8 mouse cellular contexts compared by ENCODE assay signal in the genomic region with DNA sequence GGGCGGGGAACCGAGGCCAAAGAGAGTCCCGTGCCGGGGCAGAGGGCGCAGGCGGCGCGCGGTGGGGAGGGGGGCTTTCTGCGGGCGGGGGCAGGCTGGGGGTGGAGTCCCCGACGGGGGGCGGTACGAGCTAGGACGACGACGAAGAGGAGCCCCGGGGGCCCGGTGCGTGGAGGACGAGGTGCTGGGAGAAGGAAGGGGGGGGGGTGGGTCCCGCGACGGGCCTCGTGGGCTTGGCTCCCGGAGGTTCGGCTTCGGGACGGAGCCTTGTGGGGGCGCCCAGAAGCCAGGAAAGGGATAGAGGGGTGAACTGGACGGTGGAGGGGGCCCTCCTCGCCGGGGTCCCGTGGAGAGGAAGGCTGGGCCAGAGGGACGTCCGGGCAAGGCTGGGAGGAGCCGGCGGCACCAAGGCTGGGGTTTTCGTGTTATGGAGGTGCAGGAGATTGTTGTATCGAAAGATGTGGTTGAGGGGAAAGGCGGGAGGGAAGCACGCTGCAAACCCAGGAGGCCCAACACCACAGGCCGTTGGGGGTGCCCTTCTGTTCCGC. TPM values are rescaled to one million over a fixed set of nuclear protein-coding genes. Genes with fewer than 3 reads are reported as not detected.
DNase-seq lines count a peak whose midpoint lies in the region; ATAC-seq and TF ChIP-seq lines count a peak whose summit lies in the region.

No protein-coding gene starts in this region.

- peaks cover 2% of the 10 kb centered on the region; the same call in 1 of the 2 replicates for H3K4me1 ChIP-seq in cerebellum, adult 2 months (ENCODE audit: control insufficient read depth, insufficient read depth, low read length)
- peaks cover 2% of the 10 kb centered on the region; the same call in 1 of the 2 replicates for H3K4me1 ChIP-seq in heart, adult 2 months (ENCODE audit: control insufficient read depth, insufficient read depth, low read length)
- H3K4me1 ChIP-seq in kidney, embryonic 16.5 days (ENCODE audit: insufficient read depth, low read length), result peaks cover 8% of the 10 kb centered on the region
- H3K4me1 ChIP-seq in stomach, embryonic 16.5 days (ENCODE audit: control insufficient read depth, insufficient read depth, low read length), result 0 out of 2 replicates have a peak, but pooled peaks cover 3% of the 10 kb centered on the region

- no peak for TF ChIP-seq POLR2A in cerebellum, adult 2 months (IDR thresholded peaks at IDR 0.05; ENCODE audit: borderline replicate concordance, insufficient read depth, low read length)
- no peak for TF ChIP-seq POLR2A in heart, adult 2 months (IDR thresholded peaks at IDR 0.05; ENCODE audit: insufficient read depth, low read depth, low read length)

- TF ChIP-seq CTCF in cerebellum, adult 2 months (IDR thresholded peaks at IDR 0.05; ENCODE audit: borderline replicate concordance, insufficient read depth, low read depth, low read length), result no peak
- TF ChIP-seq CTCF in heart, adult 2 months (IDR thresholded peaks at IDR 0.05), result no peak

- intact Hi-C loops in heart, adult 2 months (cut with DNase I), result loop anchor here (5.0 kb wide), 1 partner anchor 37 kb away; no protein-coding TSS in a partner anchor

- H3K9ac ChIP-seq in heart, adult 2 months (ENCODE audit: low read depth, low read length), result peak overlapping the region; percentile 74
- peak overlapping the region; percentile 72 for H3K9ac ChIP-seq in kidney, embryonic 16.5 days (replicated peaks; ENCODE audit: low read length)
- H3K9ac ChIP-seq in stomach, embryonic 16.5 days (ENCODE audit: low read length), result peak overlapping the region; percentile 72

- peak overlapping the region; percentile 72 for H3K4me2 ChIP-seq in kidney, embryonic 16.5 days (replicated peaks; ENCODE audit: low read depth, low read length)
- H3K4me2 ChIP-seq in stomach, embryonic 16.5 days (ENCODE audit: low read depth, low read length), result peak overlapping the region; percentile 69

- TF ChIP-seq EP300 in heart, adult 2 months (IDR thresholded peaks at IDR 0.05; ENCODE audit: insufficient read depth, low read depth, low read length), result no peak

- H3K27me3 ChIP-seq in cerebellum, adult 2 months (ENCODE audit: control insufficient read depth, insufficient read depth, low read length), result no peaks in the 10 kb centered on the region
- H3K27me3 ChIP-seq in heart, adult 2 months (ENCODE audit: control insufficient read depth, insufficient read depth, low read length), result no peaks in the 10 kb centered on the region
- no peaks in the 10 kb centered on the region; the same call in 1 of the 2 replicates for H3K27me3 ChIP-seq in kidney, embryonic 16.5 days (ENCODE audit: insufficient read depth, low read length)
- H3K27me3 ChIP-seq in stomach, embryonic 16.5 days (ENCODE audit: control insufficient read depth, insufficient read depth, low read length), result no peaks in the 10 kb centered on the region

- WGBS in cerebellum, adult 2 months, result 6% methylated on average over 23 of the region's 45 CpGs
- 17% methylated on average over 36 of the region's 45 CpGs for WGBS in heart, adult 2 months
- 24% methylated on average over 34 of the region's 45 CpGs for WGBS in kidney, embryonic 16.5 days
- WGBS in stomach, embryonic 16.5 days, result 13% methylated on average over 23 of the region's 45 CpGs

- no peaks in the 10 kb centered on the region for H3K79me2 ChIP-seq in heart, adult 2 months (replicated peaks; ENCODE audit: control insufficient read depth, insufficient read depth, low read length)

- 0 out of 2 replicates have a peak, but pooled peaks cover 3% of the 10 kb centered on the region for H3K9me3 ChIP-seq in kidney, embryonic 16.5 days (ENCODE audit: low read length)
- no peaks in the 10 kb centered on the region; the same call in 1 of the 2 replicates for H3K9me3 ChIP-seq in stomach, embryonic 16.5 days (replicated peaks; ENCODE audit: control insufficient read depth, low read length)

- H3K27ac ChIP-seq in cerebellum, adult 2 months (ENCODE audit: insufficient read depth, low read length), result no peak overlapping the region
- no peak overlapping the region for H3K27ac ChIP-seq in heart, adult 2 months
- H3K27ac ChIP-seq in kidney, embryonic 16.5 days (ENCODE audit: low read length), result no peak overlapping the region; the same call in 1 of the 2 replicates
- H3K27ac ChIP-seq in stomach, embryonic 16.5 days (ENCODE audit: low read length), result no peak overlapping the region

- no peak for ATAC-seq in kidney, embryonic 16.5 days (ENCODE audit: low FRiP score, low TSS enrichment)
- no peak for ATAC-seq in stomach, embryonic 16.5 days (ENCODE audit: insufficient read depth, low FRiP score)

- DNase-seq in ovary, postnatal 36 days (ENCODE audit: low spot score), result peak; percentile 36
- DNase-seq in ovary, adult 18-20 months (ENCODE audit: low spot score), result no peak
- DNase-seq in cerebellum, adult 2 months, result peak; percentile 16 to 20
- DNase-seq in heart, adult 2 months, result peak in 1 of 2 experiments; percentile 34
- DNase-seq in lung, postnatal 36 days, result peak; percentile 7
- no peak for DNase-seq in layer of hippocampus, adult 9-10 months (ENCODE audit: low spot score)

- no peaks in the 10 kb centered on the region for H3K36me3 ChIP-seq in heart, adult 2 months (ENCODE audit: control insufficient read depth, insufficient read depth, low read length)
- H3K36me3 ChIP-seq in kidney, embryonic 16.5 days (ENCODE audit: insufficient read depth, low read length), result no peaks in the 10 kb centered on the region
- H3K36me3 ChIP-seq in stomach, embryonic 16.5 days (ENCODE audit: control insufficient read depth, insufficient read depth, low read length), result no peaks in the 10 kb centered on the region

- peak overlapping the region; percentile 42 for H3K4me3 ChIP-seq in cerebellum, adult 2 months (replicated peaks; ENCODE audit: insufficient read depth, low read depth, low read length)
- H3K4me3 ChIP-seq in heart, adult 2 months, result peak overlapping the region; percentile 48
- peak overlapping the region; percentile 61 for H3K4me3 ChIP-seq in kidney, embryonic 16.5 days (ENCODE audit: low read length)
- peak overlapping the region; percentile 61 for H3K4me3 ChIP-seq in stomach, embryonic 16.5 days (replicated peaks; ENCODE audit: low read length)

RNA-seq across cellular contexts. Expression of gene Bcorl1, which starts 4.3 kb away (rescaled TPM):
- 6.7 and 7.7 TPM in 2 replicates for polyA plus RNA-seq in cerebellum, adult 2 months (2012; rRNA removed)
- 1 to 10 TPM; 5.7 to 6.0 TPM for total RNA-seq in heart, adult 2 months (2021)
- 2.2 and 2.3 TPM in 2 replicates for polyA plus RNA-seq in heart, adult 2 months (2012; rRNA removed)
- polyA plus RNA-seq in kidney, embryonic 16.5 days (2015; fragmentation: Nextera tagmentation; extraction: Ambion mirVana), result 5.6 and 6.2 TPM in 2 replicates
- 5.2 TPM in 2 replicates for polyA plus RNA-seq in stomach, embryonic 16.5 days (2015; fragmentation: Nextera tagmentation; extraction: Ambion mirVana)

Comparison
In these comparisons a context has a peak if more than half of its experiments do, and no peak if none do; other contexts are left out.
1. DNase-seq: peak in ovary, postnatal 36 days (single experiment), cerebellum, adult 2 months (2 of 2) and lung, postnatal 36 days (single experiment); none in ovary, adult 18-20 months (single experiment) and layer of hippocampus, adult 9-10 months (single experiment).
2. Peak in every context shown above with its lines, with median percentiles within 50 percentile points of each other: H3K4me3 ChIP-seq and H3K9ac ChIP-seq.